Mouse (Mus musculus): ENCODE results near the gene Olfr288. TPM values are rescaled to one million over a fixed set of nuclear protein-coding genes. Genes with fewer than 3 reads are reported as not detected.

The Olfr288 gene
- polyA plus RNA-seq, 1 experiment, result not detected

- H3K27ac ChIP-seq (ENCODE audit: insufficient read depth, low read depth, low read length), result peak overlapping the region; percentile 32; the same call in 1 of the 2 replicates
- H3K4me1 ChIP-seq (ENCODE audit: control insufficient read depth, insufficient read depth, low read length), result peaks cover 3% of the 10 kb centered on the region; the same call in 1 of the 2 replicates
- TF ChIP-seq POLR2A (IDR thresholded peaks at IDR 0.05; ENCODE audit: low read depth, low read length), result no peak
- no peak for TF ChIP-seq CTCF (conservative IDR thresholded peaks at IDR 0.05; ENCODE audit: insufficient read depth, insufficient read length, low read depth, low read length)
- H3K27me3 ChIP-seq (replicated peaks; ENCODE audit: control insufficient read depth, insufficient read depth, low read length), result no peaks in the 10 kb centered on the region
- no peaks in the 10 kb centered on the region for H3K36me3 ChIP-seq (ENCODE audit: control insufficient read depth, insufficient read depth, low read length)
- peak overlapping the region; percentile 56 for H3K4me3 ChIP-seq (ENCODE audit: insufficient read depth, low read depth, low read length)
- no peak for DNase-seq
- WGBS, result 12% methylated on average over 26 of the region's 26 CpGs
Observed at GRCm38 (mm10) chr15:98180567-98181131, 14.7 kb downstream of the Olfr288 start.

- 53% methylated on average over 3 of the region's 3 CpGs for WGBS
- Histone ChIP-seq H3K4me1 (ENCODE audit: control insufficient read depth, insufficient read depth, low read length) (peaks cover 3% of the 10 kb centered on the region; the same call in 1 of the 2 replicates), H3K27me3 (replicated peaks; ENCODE audit: control insufficient read depth, insufficient read depth, low read length) (no peaks in the 10 kb centered on the region), H3K27ac (ENCODE audit: insufficient read depth, low read depth, low read length) (no peak overlapping the region), H3K36me3 (ENCODE audit: control insufficient read depth, insufficient read depth, low read length) (no peaks in the 10 kb centered on the region), H3K4me3 (ENCODE audit: insufficient read depth, low read depth, low read length) (no peak overlapping the region)
- TF ChIP-seq POLR2A (IDR thresholded peaks at IDR 0.05; ENCODE audit: low read depth, low read length) (no peak), CTCF (conservative IDR thresholded peaks at IDR 0.05; ENCODE audit: insufficient read depth, insufficient read length, low read depth, low read length) (no peak)
- DNase-seq, result no peak
Observed at GRCm38 (mm10) chr15:98177320-98177719, 18.0 kb downstream of the Olfr288 start.

- no peak overlapping the region for H3K27ac ChIP-seq (ENCODE audit: insufficient read depth, low read depth, low read length)
- no peaks in the 10 kb centered on the region for H3K36me3 ChIP-seq (ENCODE audit: control insufficient read depth, insufficient read depth, low read length)
- no peak overlapping the region for H3K4me3 ChIP-seq (ENCODE audit: insufficient read depth, low read depth, low read length)
- TF ChIP-seq CTCF (conservative IDR thresholded peaks at IDR 0.05; ENCODE audit: insufficient read depth, insufficient read length, low read depth, low read length) (0 out of 2 replicates have a peak, but pooled peaks have one; percentile 6), POLR2A (IDR thresholded peaks at IDR 0.05; ENCODE audit: low read depth, low read length) (no peak)
- H3K27me3 ChIP-seq (replicated peaks; ENCODE audit: control insufficient read depth, insufficient read depth, low read length), result no peaks in the 10 kb centered on the region
- WGBS, result 28% methylated on average over 8 of the region's 8 CpGs
- DNase-seq, result peak; percentile 38
- H3K4me1 ChIP-seq (ENCODE audit: control insufficient read depth, insufficient read depth, low read length), result no peaks in the 10 kb centered on the region
Observed at GRCm38 (mm10) chr15:98173821-98174220, 21.5 kb downstream of the Olfr288 start.

- Histone ChIP-seq H3K36me3 (ENCODE audit: control insufficient read depth, insufficient read depth, low read length) (no peaks in the 10 kb centered on the region), H3K27me3 (replicated peaks; ENCODE audit: control insufficient read depth, insufficient read depth, low read length) (0 out of 2 replicates have a peak, but pooled peaks cover 3% of the 10 kb centered on the region), H3K4me1 (ENCODE audit: control insufficient read depth, insufficient read depth, low read length) (no peaks in the 10 kb centered on the region), H3K27ac (ENCODE audit: insufficient read depth, low read depth, low read length) (no peak overlapping the region), H3K4me3 (ENCODE audit: insufficient read depth, low read depth, low read length) (no peak overlapping the region)
- WGBS, result 84% methylated on average over 5 of the region's 5 CpGs
- TF ChIP-seq POLR2A (IDR thresholded peaks at IDR 0.05; ENCODE audit: low read depth, low read length), result no peak
- TF ChIP-seq CTCF (conservative IDR thresholded peaks at IDR 0.05; ENCODE audit: insufficient read depth, insufficient read length, low read depth, low read length), result no peak
- no peak for DNase-seq
Observed at GRCm38 (mm10) chr15:98172113-98172512, 23.2 kb downstream of the Olfr288 start.

- TF ChIP-seq POLR2A (IDR thresholded peaks at IDR 0.05; ENCODE audit: low read depth, low read length), result no peak
- TF ChIP-seq CTCF (conservative IDR thresholded peaks at IDR 0.05; ENCODE audit: insufficient read depth, insufficient read length, low read depth, low read length), result no peak
- WGBS, result 68% methylated on average over 9 of the region's 9 CpGs
- H3K36me3 ChIP-seq (ENCODE audit: control insufficient read depth, insufficient read depth, low read length), result no peaks in the 10 kb centered on the region
- H3K4me1 ChIP-seq (ENCODE audit: control insufficient read depth, insufficient read depth, low read length), result no peaks in the 10 kb centered on the region
- H3K27ac ChIP-seq (ENCODE audit: insufficient read depth, low read depth, low read length), result no peak overlapping the region
- H3K27me3 ChIP-seq (replicated peaks; ENCODE audit: control insufficient read depth, insufficient read depth, low read length), result 0 out of 2 replicates have a peak, but pooled peaks cover 4% of the 10 kb centered on the region
- no peak for DNase-seq
- H3K4me3 ChIP-seq (ENCODE audit: insufficient read depth, low read depth, low read length), result no peak overlapping the region
Observed at GRCm38 (mm10) chr15:98170917-98171316, 24.4 kb downstream of the Olfr288 start.

- Histone ChIP-seq H3K27ac (ENCODE audit: insufficient read depth, low read depth, low read length) (no peak overlapping the region), H3K27me3 (replicated peaks; ENCODE audit: control insufficient read depth, insufficient read depth, low read length) (0 out of 2 replicates have a peak, but pooled peaks cover 4% of the 10 kb centered on the region), H3K4me3 (ENCODE audit: insufficient read depth, low read depth, low read length) (no peak overlapping the region), H3K4me1 (ENCODE audit: control insufficient read depth, insufficient read depth, low read length) (no peaks in the 10 kb centered on the region), H3K36me3 (ENCODE audit: control insufficient read depth, insufficient read depth, low read length) (no peaks in the 10 kb centered on the region)
- no peak for TF ChIP-seq CTCF (conservative IDR thresholded peaks at IDR 0.05; ENCODE audit: insufficient read depth, insufficient read length, low read depth, low read length)
- TF ChIP-seq POLR2A (IDR thresholded peaks at IDR 0.05; ENCODE audit: low read depth, low read length), result no peak
- whole genome bisulfite sequencing, result 19% methylated on average over 7 of the region's 7 CpGs
- DNase-seq, result no peak
Observed at GRCm38 (mm10) chr15:98170365-98170764, 25.0 kb downstream of the Olfr288 start.

- H3K4me3 ChIP-seq (ENCODE audit: insufficient read depth, low read depth, low read length), result no peak overlapping the region
- TF ChIP-seq CTCF (conservative IDR thresholded peaks at IDR 0.05; ENCODE audit: insufficient read depth, insufficient read length, low read depth, low read length) (no peak), POLR2A (IDR thresholded peaks at IDR 0.05; ENCODE audit: low read depth, low read length) (no peak)
- H3K27me3 ChIP-seq (replicated peaks; ENCODE audit: control insufficient read depth, insufficient read depth, low read length), result 0 out of 2 replicates have a peak, but pooled peaks cover 4% of the 10 kb centered on the region
- H3K27ac ChIP-seq (ENCODE audit: insufficient read depth, low read depth, low read length), result no peak overlapping the region
- whole genome bisulfite sequencing, result 18% methylated on average over 19 of the region's 19 CpGs
- DNase-seq, result no peak
- H3K36me3 ChIP-seq (ENCODE audit: control insufficient read depth, insufficient read depth, low read length), result no peaks in the 10 kb centered on the region
- H3K4me1 ChIP-seq (ENCODE audit: control insufficient read depth, insufficient read depth, low read length), result no peaks in the 10 kb centered on the region
Observed at GRCm38 (mm10) chr15:98168622-98169004, 26.7 kb downstream of the Olfr288 start.
